Mouse (Mus musculus) erythroblast, embryonic 14.5 days (primary cell): Measurements from ENCODE around the gene Epm2a.
A peak's percentile ranks its signal among the peaks of the same experiment; 100 is the strongest.

Source experiments
- GATA1 ChIP-seq: IDR thresholded peaks from 2 replicates; pipeline ENCODE4 v1.6.1; 2012; ENCODE audit warnings: low read length, inconsistent platforms, mixed read lengths
- TAL1 ChIP-seq: IDR thresholded peaks from 3 replicates; pipeline ENCODE4 v1.6.1; 2012; ENCODE audit warnings: low read length, inconsistent platforms, mixed read lengths

- peak; percentile 61 for TF ChIP-seq TAL1
- TF ChIP-seq GATA1 = no peak
Observed at GRCm38 (mm10) chr10:11323202-11323898, 19.9 kb upstream of the Epm2a start.
